Mouse (Mus musculus) MEL (cell line): ENCODE results near the gene Nup188. TPM values are rescaled to one million over a fixed set of nuclear protein-coding genes. Genes with fewer than 3 reads are reported as not detected.

Source experiments
- DNase-seq: peaks from one replicate; pipeline ENCODE4 v3.0.0; 2011; ENCODE audit warnings: low read depth, low spot score
- H3K27ac ChIP-seq: 2 replicates; pipeline ENCODE4 v1.5.1; 2012; ENCODE audit warnings: low read depth, mild to moderate bottlenecking, control low read depth, low read length, moderate library complexity; ENCODE audit not compliant: control insufficient read depth
- H3K27me3 ChIP-seq, 2 experiments: fragments of 150-350 bp in 1 of 2; sonication (generic) in 1 of 2; 2 replicates each; pipeline ENCODE4 v1.6.1; 2012; ENCODE audit warnings: low read length in 2 of 2, mild to moderate bottlenecking in 2 of 2, improper control_type of control experiment in 1 of 2, moderate library complexity in 1 of 2; ENCODE audit not compliant: insufficient read depth in 2 of 2, control insufficient read depth in 1 of 2
- H3K36me3 ChIP-seq, 2 experiments: 2 replicates each; pipeline ENCODE4 v1.6.1; 2012 to 2014; ENCODE audit warnings: low read length in 2 of 2, improper control_type of control experiment in 1 of 2, inconsistent platforms in 1 of 2, mild to moderate bottlenecking in 1 of 2; ENCODE audit not compliant: insufficient read depth in 2 of 2, control insufficient read depth in 1 of 2
- H3K4me1 ChIP-seq, 2 experiments: fragments of 150-350 bp in 1 of 2; sonication (generic) in 1 of 2; 2 replicates each; pipeline ENCODE4 v1.6.1; 2012; ENCODE audit warnings: low read length in 2 of 2, improper control_type of control experiment in 1 of 2, mild to moderate bottlenecking in 1 of 2; ENCODE audit not compliant: insufficient read depth in 2 of 2, control insufficient read depth in 1 of 2
- H3K4me3 ChIP-seq, 2 experiments: fragments of 150-350 bp in 1 of 2; sonication (generic) in 1 of 2; 2 replicates each; pipeline ENCODE4 v1.5.1; 2012; ENCODE audit warnings: low read depth in 2 of 2, low read length in 2 of 2, mild to moderate bottlenecking in 2 of 2, moderate library complexity in 2 of 2, control low read depth in 1 of 2, improper control_type of control experiment in 1 of 2; ENCODE audit not compliant: control insufficient read depth in 1 of 2, insufficient read depth in 1 of 2
- H3K79me2 ChIP-seq: 2 replicates; pipeline ENCODE4 v1.6.1; 2012; ENCODE audit warnings: mild to moderate bottlenecking, low read length, moderate library complexity; ENCODE audit not compliant: control insufficient read depth, poor library complexity, insufficient read depth
- H3K9ac ChIP-seq: 2 replicates; pipeline ENCODE4 v1.6.1; 2012; ENCODE audit warnings: low read depth, mild to moderate bottlenecking, control low read depth, low read length, moderate library complexity; ENCODE audit not compliant: control insufficient read depth, poor library complexity, severe bottlenecking
- H3K9me3 ChIP-seq: fragments of 150-350 bp; sonication (generic); replicated peaks from 2 replicates; pipeline ENCODE4 v1.6.1; 2012; ENCODE audit warnings: mild to moderate bottlenecking, low read length, improper control_type of control experiment, moderate library complexity; ENCODE audit not compliant: insufficient read depth
- CHD2 ChIP-seq: IDR thresholded peaks from 2 replicates; pipeline ENCODE4 v1.6.1; 2011; ENCODE audit warnings: low read length, improper control_type of control experiment
- CTCF ChIP-seq, 3 experiments: IDR thresholded peaks in 2 of 3; conservative IDR thresholded peaks in 1 of 3; 2 replicates each; pipeline ENCODE4 v1.5.1; 2011 to 2012; ENCODE audit warnings: low read length in 3 of 3, low read depth in 2 of 3, mild to moderate bottlenecking in 2 of 3, improper control_type of control experiment in 1 of 3, inconsistent platforms in 1 of 3, mixed read lengths in 1 of 3, moderate library complexity in 1 of 3; ENCODE audit not compliant: control insufficient read depth in 1 of 3, insufficient read depth in 1 of 3, poor library complexity in 1 of 3, severe bottlenecking in 1 of 3
- E2F4 ChIP-seq: IDR thresholded peaks from 2 replicates; pipeline ENCODE4 v1.6.1; 2011; ENCODE audit warnings: low read depth, low read length, improper control_type of control experiment, borderline replicate concordance
- ELF1 ChIP-seq: IDR thresholded peaks from 2 replicates; pipeline ENCODE4 v1.6.1; 2014; ENCODE audit warnings: low read depth, mild to moderate bottlenecking, inconsistent platforms, low read length, improper control_type of control experiment, moderate library complexity
- HCFC1 ChIP-seq: IDR thresholded peaks from 2 replicates; pipeline ENCODE4 v1.6.1; 2012; ENCODE audit warnings: low read depth, mild to moderate bottlenecking, inconsistent platforms, low read length, improper control_type of control experiment, moderate library complexity
- MAZ ChIP-seq: IDR thresholded peaks from 2 replicates; pipeline ENCODE4 v1.6.1; 2012; ENCODE audit warnings: low read depth, mild to moderate bottlenecking, inconsistent platforms, low read length, improper control_type of control experiment
- MEF2A ChIP-seq: IDR thresholded peaks from 2 replicates; pipeline ENCODE4 v1.6.1; 2014; ENCODE audit warnings: low read depth, mild to moderate bottlenecking, inconsistent platforms, low read length, improper control_type of control experiment; ENCODE audit not compliant: poor library complexity, insufficient replicate concordance, severe bottlenecking; ENCODE audit errors: extremely low read depth
- MXI1 ChIP-seq: IDR thresholded peaks from 2 replicates; pipeline ENCODE4 v1.6.1; 2011; ENCODE audit warnings: mild to moderate bottlenecking, low read depth, low read length, improper control_type of control experiment
- NELFE ChIP-seq: IDR thresholded peaks from 2 replicates; pipeline ENCODE4 v1.6.1; 2011; ENCODE audit warnings: low read depth, low read length, improper control_type of control experiment
- NRF1 ChIP-seq: IDR thresholded peaks from 2 replicates; pipeline ENCODE4 v1.6.1; 2014; ENCODE audit warnings: low read depth, mild to moderate bottlenecking, inconsistent platforms, low read length, improper control_type of control experiment, moderate library complexity; ENCODE audit not compliant: poor library complexity, insufficient read depth, severe bottlenecking
- POLR2A ChIP-seq, 2 experiments: IDR thresholded peaks; 2 replicates each; pipeline ENCODE4 v1.6.1; 2011 to 2012; ENCODE audit warnings: low read length in 2 of 2, mild to moderate bottlenecking in 2 of 2, control low read depth in 1 of 2, improper control_type of control experiment in 1 of 2, low read depth in 1 of 2, moderate library complexity in 1 of 2; ENCODE audit not compliant: control insufficient read depth in 1 of 2, insufficient read depth in 1 of 2, poor library complexity in 1 of 2
- POLR2AphosphoS5 ChIP-seq: IDR thresholded peaks from 2 replicates; pipeline ENCODE4 v1.6.1; 2012; ENCODE audit warnings: low read depth, borderline replicate concordance, mild to moderate bottlenecking, inconsistent platforms, low read length, moderate library complexity, mixed read lengths
- RAD21 ChIP-seq: IDR thresholded peaks from 2 replicates; pipeline ENCODE4 v1.6.1; 2011; ENCODE audit warnings: mild to moderate bottlenecking, low read depth, low read length, improper control_type of control experiment
- RCOR1 ChIP-seq: IDR thresholded peaks from 2 replicates; pipeline ENCODE4 v1.6.1; 2012; ENCODE audit warnings: low read depth, mild to moderate bottlenecking, inconsistent platforms, low read length, improper control_type of control experiment
- SIN3A ChIP-seq: IDR thresholded peaks from 2 replicates; pipeline ENCODE4 v1.6.1; 2012; ENCODE audit warnings: low read length, improper control_type of control experiment, inconsistent platforms
- SMC3 ChIP-seq: IDR thresholded peaks from 2 replicates; pipeline ENCODE4 v1.6.1; 2011; ENCODE audit warnings: low read depth, low read length, improper control_type of control experiment
- TBP ChIP-seq: IDR thresholded peaks from 2 replicates; pipeline ENCODE4 v1.8.0; 2011; ENCODE audit warnings: low read depth, low read length, improper control_type of control experiment
- UBTF ChIP-seq: IDR thresholded peaks from 2 replicates; pipeline ENCODE4 v1.6.1; 2012; ENCODE audit warnings: low read depth, mild to moderate bottlenecking, inconsistent platforms, low read length, improper control_type of control experiment, moderate library complexity, borderline replicate concordance; ENCODE audit not compliant: insufficient read depth
- USF1 ChIP-seq: IDR thresholded peaks from 2 replicates; pipeline ENCODE4 v1.6.1; 2014; ENCODE audit warnings: low read depth, mild to moderate bottlenecking, inconsistent platforms, low read length, improper control_type of control experiment, moderate library complexity
- USF2 ChIP-seq, 2 experiments: IDR thresholded peaks; 2 replicates each; pipeline ENCODE4 v1.6.1; 2011 to 2012; ENCODE audit warnings: improper control_type of control experiment in 2 of 2, low read length in 2 of 2, borderline replicate concordance in 1 of 2, inconsistent platforms in 1 of 2, low read depth in 1 of 2, mild to moderate bottlenecking in 1 of 2; ENCODE audit not compliant: insufficient read depth in 1 of 2
- ZMIZ1 ChIP-seq: IDR thresholded peaks from 2 replicates; pipeline ENCODE4 v1.6.1; 2012; ENCODE audit warnings: low read depth, mild to moderate bottlenecking, inconsistent platforms, low read length, improper control_type of control experiment, moderate library complexity
- ZNF384 ChIP-seq: IDR thresholded peaks from 2 replicates; pipeline ENCODE4 v1.6.1; 2012; ENCODE audit warnings: low read depth, mild to moderate bottlenecking, inconsistent platforms, low read length, improper control_type of control experiment
- polyA plus RNA-seq, 2 experiments: library from polyadenylated mRNA; stranded (reverse) in 1 of 2; unstranded in 1 of 2; fragments of >175 nt in 1 of 2; fragments of >200 nt in 1 of 2; gene quantifications; 2 replicates each; pipeline versions ENCODE4 v1.2.1 to v1.2.4; 2012; ENCODE audit warnings: low replicate concordance in 2 of 2, low read depth in 1 of 2; ENCODE audit not compliant: insufficient read length in 2 of 2, insufficient read depth in 1 of 2, missing spikeins in 1 of 2
- total RNA-seq: library from RNA; depleted of rRNA; stranded (reverse); fragments of 300-350 nt; gene quantifications from 2 replicates; pipeline ENCODE4 v1.2.3, GENCODE M21; 2012

Gene Nup188
- total and polyA plus RNA-seq, 3 experiments, result 58.6 to 119 TPM; not detected in 1

- no peak for DNase-seq
- Histone ChIP-seq H3K79me2 (no peaks in the 10 kb centered on the region), H3K9ac (no peak overlapping the region), H3K9me3 (no peaks in the 10 kb centered on the region), H3K27me3 (no peaks in the 10 kb centered on the region), H3K4me1 (no peaks in the 10 kb centered on the region), H3K36me3 (no peaks in the 10 kb centered on the region), H3K4me3 (no peak overlapping the region), H3K27ac (no peak overlapping the region)
- TF ChIP-seq USF1 (no peak), RAD21 (no peak), NELFE (no peak), MXI1 (no peak), TBP (no peak), UBTF (no peak), ZNF384 (no peak), HCFC1 (no peak), CHD2 (no peak), SIN3A (no peak), USF2 (IDR thresholded peaks at IDR 0.05; ENCODE audit: borderline replicate concordance in 1 of 2, insufficient read depth in 1 of 2, low read depth in 1 of 2, low read length in 2 of 2) (no peak), SMC3 (no peak), ZMIZ1 (no peak), E2F4 (no peak), POLR2AphosphoS5 (no peak), MEF2A (no peak)
Measured at GRCm38 (mm10) chr2:30384814-30385213, 98.6 kb downstream of the Nup188 start.

- Histone ChIP-seq H3K9ac (no peak overlapping the region), H3K4me3 (no peak overlapping the region), H3K27ac (no peak overlapping the region), H3K79me2 (no peaks in the 10 kb centered on the region), H3K27me3 (no peaks in the 10 kb centered on the region), H3K4me1 (peaks cover 0 to 1% of the 10 kb centered on the region in 2 experiments; a peak in 1 of 4 replicates), H3K9me3 (no peaks in the 10 kb centered on the region), H3K36me3 (no peaks in the 10 kb centered on the region)
- TF ChIP-seq POLR2A (IDR thresholded peaks at IDR 0.05; ENCODE audit: control insufficient read depth in 1 of 2, insufficient read depth in 1 of 2, low read depth in 1 of 2, low read length in 2 of 2, poor library complexity in 1 of 2) (no peak), CTCF (IDR thresholded peaks at IDR 0.05 in 2 of 3, conservative IDR thresholded peaks at IDR 0.05 in 1 of 3; ENCODE audit: control insufficient read depth in 1 of 3, insufficient read depth in 1 of 3, low read depth in 2 of 3, low read length in 3 of 3, poor library complexity in 1 of 3, severe bottlenecking in 1 of 3) (no peak), ELF1 (no peak), MXI1 (no peak), RCOR1 (no peak), CHD2 (no peak), TBP (no peak), MAZ (no peak), NRF1 (no peak)
- DNase-seq, result no peak
Measured at GRCm38 (mm10) chr2:30385591-30385990, 99.4 kb downstream of the Nup188 start.
